Mouse (Mus musculus): ENCODE measurements around the gene Mycl.
A peak's percentile ranks its signal among the peaks of the same experiment; 100 is the strongest.

Mycl gene

DNA sequence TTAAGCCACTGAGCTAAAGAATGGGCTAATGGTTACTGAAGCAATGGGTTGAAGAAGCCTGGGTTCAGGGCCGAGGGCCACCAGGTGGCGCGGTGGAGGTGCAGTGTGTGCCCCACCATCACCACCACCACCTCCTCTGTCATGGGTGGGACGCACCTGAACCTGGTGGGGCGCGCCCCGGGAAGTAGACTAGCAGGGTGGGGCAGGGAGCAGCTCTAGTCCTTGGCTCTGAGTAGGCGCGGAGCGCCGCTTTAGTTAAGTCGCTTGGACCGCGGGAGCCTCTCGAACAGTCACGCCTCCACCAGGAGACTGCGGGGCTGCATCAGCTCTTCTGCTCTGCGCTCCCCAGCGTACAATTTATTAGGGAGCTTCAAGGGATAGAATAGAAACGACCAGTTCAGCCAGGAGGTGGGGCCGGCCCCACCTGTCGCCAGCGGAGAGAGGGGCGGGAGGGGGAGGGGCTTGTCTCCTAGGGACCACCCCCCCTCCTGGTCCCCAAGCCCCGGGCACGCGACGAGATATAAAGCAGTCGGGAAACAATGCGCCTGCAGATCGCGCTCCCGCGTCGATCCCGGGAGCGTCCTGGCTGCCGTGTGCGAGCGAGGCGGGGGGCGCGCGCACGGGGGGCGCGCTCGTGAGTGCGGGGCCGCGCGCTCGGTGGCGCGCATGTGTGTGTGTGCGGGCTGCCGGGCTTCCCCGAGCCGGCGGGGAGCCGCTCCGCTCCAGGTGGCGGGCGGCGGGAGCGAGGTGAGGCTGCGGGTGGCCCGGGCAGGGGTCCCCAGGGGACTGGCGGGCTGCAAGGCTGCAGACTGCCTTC lies at the start of gene Mycl:
Gene Mycl, plus strand, starts transcription at position 249 of the 817 bp plus-strand sequence.
- peak; percentile 80 for DNase-seq

GRCm38 (mm10) chr4:122947223-122947622 lies 48.2 kb upstream of the Mycl start:
- no peak for DNase-seq

- DNase-seq: no peak
Measured at GRCm38 (mm10) chr4:122949096-122949495, 46.4 kb upstream of the Mycl start.

GRCm38 (mm10) chr4:122954680-122955411 lies 40.6 kb upstream of the Mycl start:
- DNase-seq: no peak

DNA sequence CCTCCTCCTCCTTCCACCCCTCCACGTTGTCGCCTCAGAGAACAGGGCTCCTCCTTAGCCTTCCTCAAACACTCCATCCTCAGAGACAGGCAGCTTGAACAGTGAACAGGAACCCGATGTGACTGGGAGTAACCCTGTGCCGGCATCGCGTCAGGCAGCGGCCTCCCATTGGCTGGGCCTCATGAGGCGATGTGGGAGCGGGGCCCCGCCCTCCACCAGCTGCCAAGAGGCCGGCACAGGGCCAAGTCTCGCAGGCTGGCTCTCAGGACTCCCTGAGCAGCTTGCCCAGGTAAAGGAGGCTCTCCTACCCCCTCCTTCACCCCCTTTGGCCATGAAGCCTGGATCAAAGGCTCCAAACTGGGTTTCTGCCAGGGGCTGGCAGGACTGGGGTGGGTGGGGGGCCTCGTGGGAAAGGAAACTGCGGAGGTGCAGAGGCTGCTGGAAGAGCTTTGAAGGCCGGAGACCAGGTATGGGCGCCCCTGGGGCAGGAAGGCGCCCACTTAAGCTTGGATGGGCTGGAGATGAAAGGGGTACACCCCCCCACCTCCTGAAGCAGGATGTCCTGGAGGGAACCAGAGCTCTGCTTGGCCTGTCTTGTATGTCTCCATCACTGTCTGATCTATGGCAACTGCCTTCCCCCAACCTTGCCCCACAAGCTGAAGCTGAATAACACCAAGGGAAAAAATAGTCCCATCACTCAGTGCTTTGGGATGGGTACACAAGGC lies 39.9 kb upstream of the Mycl start:
- DNase-seq: peak; percentile 71

DNA sequence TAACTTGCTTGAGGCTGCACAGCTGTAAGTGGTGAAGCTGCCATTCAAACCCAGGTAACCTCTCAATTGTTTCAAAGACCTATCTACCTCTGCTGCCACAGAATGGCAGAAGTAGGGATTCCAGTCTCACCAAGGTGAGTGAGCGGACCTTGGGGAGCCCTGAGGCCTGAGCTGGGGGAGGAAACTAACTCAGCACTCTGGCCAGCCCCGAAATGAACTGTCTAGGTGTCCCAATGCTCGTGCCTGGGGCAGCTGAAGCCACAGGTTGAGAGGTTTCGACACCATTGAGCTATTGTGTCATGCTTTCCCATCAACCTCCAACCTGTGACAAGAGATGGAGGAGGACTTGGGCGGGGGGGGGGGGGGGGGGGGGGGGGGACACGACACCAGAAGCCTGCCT lies 39.2 kb upstream of the Mycl start:
- DNase-seq: no peak

DNA sequence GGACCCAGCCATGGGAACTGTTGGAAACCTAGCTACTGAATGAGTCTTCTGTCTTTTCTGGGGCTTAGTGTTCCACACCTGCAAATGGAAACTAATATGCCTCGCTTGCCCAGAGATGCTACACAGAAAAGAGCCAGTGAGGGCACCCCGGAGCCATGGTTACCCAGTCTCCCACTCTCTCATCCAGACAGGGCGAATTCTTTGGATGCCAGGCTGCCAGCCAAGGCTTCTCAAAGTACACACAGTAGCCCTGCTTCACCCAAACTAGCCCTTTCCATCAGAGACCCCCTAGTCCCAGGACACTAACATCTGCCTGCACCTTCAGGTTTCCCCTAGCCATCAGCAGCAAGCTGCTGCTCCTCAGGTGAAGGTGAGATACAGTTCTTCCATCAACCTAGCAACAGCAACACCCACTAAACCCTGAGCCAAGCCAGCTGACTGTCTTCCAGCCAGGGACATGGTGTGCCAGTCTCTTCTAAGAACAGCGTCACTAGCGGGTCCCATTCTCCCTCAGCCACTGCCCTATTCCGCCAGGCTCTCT lies 36.9 kb upstream of the Mycl start:
- DNase-seq: peak; percentile 26

DNA sequence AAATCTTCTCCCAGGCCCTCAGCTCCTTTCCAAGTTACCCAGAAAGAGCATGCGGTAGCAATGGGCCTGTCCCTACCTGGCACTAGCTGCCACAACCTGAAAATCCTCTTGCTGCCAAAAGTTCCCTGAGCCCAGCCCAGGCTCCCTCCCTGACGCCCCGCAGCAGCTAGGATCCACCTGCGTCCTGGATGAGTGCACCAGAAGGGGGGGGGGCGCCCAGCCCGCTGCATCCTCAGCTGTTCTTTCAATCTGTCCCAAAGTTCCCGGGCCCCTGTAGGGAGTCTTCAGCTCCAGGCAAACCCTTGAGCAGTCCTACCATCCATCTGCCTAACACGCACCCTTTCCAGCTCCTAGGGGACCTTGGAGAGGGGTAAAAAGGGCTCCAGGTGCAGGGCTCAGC lies 35.6 kb upstream of the Mycl start:
- no peak for DNase-seq

DNA sequence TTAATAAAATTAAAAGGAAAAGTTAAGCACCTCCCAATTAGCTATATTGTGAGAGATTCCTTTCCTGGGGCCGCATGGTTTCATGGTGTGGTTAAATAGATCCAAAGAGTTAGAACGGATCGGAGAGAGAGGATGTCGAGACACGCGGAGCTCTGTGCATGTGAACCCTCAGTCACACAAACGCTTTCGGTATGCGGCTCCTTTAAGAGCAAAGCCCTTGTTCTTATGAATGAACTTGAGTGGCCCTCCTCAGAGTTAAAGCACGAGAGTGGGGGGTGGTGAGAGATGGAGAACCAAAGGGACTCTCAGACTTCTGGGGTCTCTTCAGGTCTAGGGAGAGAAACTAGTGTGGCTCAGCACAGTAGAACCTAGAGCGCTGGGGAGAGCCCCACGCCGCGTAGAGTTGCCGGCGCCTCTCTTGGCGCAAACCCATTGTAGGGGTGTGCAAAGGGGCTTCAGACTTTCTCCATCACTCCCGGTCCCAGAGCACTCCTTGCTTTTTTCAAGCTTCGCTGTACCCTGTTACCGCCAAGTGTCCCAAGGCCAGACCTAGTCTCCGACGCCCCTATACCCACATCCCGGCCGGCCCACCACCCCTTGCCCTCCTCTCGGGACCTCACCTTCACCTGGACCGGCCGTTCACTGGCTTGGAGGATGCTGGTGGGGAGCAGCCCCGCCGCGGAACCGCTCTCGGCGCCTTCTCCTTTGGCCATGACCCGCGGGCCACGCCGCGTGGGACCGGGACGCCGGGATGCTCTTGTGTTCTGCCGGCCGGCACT lies 34.9 kb upstream of the Mycl start:
- peak; percentile 11 for DNase-seq

- no peak for DNase-seq
Measured at GRCm38 (mm10) chr4:122961100-122961567, 34.3 kb upstream of the Mycl start, which contains the start of gene Mfsd2a. Gene Mfsd2a (minus strand): TSS chr4:122961188.

DNA sequence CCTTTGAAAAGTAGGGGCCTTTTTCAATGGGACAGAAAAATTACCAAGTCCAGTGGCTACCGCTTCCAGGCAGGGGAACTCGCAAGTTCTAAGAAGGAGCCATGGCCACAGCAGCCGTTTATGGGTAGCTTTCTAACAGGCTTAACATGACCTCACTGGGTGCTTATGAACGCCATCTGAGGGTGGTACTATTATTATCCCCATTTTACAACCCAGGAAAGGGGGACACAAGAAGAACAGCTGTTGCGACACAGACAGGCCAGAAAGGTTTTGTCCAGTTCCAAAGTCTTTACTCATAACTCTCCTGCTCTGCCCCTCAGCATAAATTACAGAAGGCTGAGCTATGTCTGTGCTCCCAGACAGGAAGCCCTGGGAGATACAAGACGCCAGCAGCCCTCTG lies 33.9 kb upstream of the Mycl start:
- DNase-seq: no peak

- DNase-seq: no peak
Measured at GRCm38 (mm10) chr4:122962751-122963150, 32.7 kb upstream of the Mycl start.

- DNase-seq: no peak
Measured at GRCm38 (mm10) chr4:122968106-122968505, 27.3 kb upstream of the Mycl start.

DNA sequence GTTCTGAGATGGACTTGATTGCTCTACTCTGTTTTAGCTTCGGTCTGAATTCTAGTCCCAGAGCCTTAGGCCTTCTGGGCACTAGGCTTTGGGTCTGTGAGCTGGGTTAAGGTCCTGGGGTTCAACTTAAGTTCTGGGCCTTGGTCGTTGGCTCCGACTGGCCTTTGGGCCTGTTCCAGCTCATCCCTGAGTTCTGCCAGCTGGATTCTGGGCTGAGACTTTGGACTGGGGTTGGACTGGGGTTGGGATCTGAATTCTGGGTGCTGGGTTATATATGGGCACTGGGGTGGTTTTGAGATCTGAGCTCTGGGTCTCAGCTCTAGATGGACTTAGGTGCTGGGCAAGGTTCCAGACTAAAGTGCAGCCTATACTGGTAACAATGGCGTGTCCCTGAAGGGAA lies 24.3 kb upstream of the Mycl start:
- DNase-seq: no peak

GRCm38 (mm10) chr4:122971646-122972045 lies 23.8 kb upstream of the Mycl start:
- DNase-seq: no peak

GRCm38 (mm10) chr4:122972056-122972455 lies 23.4 kb upstream of the Mycl start:
- no peak for DNase-seq

DNA sequence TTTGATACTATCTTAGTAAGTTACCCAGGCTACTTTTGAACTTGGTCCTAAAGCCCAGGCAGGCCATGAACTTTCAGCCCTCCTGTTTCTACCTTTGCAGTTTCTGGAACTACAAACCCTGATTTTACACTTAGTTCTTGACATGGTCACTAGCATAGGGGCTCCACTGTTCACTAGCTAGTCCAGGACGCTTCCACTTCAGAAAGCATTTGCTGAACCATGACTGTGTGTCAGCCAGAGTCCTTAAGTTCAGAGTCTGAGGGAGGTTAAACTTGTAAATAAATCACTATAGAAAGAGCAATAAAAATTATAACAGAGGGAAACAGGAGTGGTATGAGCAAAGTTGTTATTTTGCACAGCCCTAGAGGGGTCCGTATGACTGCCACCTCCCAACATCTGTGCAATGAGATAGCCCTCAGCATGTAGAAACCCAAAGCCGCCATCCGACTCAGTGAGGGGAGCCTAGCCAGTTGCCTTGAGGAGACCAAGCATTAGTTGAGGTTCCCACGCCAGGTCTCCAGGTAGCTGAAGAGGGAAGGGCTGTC lies 20.4 kb upstream of the Mycl start:
- DNase-seq: no peak

DNA sequence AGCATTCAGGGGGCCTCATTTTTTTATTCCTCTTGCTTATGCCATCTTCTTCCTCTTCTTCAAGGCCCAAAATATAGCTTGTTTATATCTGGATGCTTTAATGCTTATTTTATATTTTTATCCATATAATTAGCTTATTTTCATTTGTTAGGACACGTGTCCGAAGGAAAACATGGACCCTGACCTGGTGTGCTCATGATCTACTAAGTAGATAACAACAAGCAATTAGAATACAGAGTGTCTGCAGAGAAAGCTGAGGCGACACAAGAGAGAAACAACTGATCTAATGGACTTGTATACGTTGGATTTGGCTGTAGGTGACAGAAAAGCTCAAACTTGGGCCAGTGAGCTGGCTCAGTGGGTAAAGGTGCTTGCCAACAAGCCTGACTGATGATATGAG lies 18.6 kb upstream of the Mycl start:
- no peak for DNase-seq

DNA sequence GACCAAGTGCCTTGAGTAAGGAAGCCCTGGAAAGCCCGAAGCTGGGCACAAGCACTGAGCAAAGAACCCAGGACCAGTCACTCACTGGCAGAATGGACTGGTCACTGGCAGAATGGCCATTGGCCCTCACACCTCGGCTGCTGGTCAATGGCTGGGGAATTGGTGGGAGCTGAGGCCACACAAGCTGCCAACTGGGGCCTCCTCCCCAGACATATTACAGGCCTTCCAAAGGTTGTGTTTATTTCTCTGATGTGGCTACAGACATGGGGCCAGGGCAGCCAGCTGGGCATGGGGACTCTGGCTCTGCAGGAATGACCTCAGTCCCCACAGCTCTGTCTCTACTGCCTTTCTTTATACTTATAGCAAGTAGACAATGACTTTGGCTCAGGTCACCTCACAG lies 16.6 kb upstream of the Mycl start:
- no peak for DNase-seq

DNA sequence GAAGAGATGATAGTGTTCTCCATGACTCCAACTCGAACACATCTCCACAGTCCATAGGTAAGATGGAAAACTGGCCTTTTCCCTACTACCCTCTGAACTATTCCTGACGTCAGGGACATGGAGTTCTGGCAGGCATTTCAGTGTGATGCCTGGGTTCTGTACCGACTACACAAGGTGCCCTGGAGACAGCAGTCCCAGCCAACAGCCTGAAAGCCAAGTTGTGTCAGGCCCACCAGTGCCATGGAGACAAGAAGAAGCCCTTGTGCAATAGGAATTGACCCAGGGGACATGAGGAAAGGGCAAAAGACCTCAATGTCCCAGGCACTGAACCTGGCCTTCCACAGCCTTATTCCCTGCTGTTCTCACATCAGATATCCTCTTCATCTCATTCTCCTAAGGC lies 15.6 kb upstream of the Mycl start:
- no peak for DNase-seq

DNA sequence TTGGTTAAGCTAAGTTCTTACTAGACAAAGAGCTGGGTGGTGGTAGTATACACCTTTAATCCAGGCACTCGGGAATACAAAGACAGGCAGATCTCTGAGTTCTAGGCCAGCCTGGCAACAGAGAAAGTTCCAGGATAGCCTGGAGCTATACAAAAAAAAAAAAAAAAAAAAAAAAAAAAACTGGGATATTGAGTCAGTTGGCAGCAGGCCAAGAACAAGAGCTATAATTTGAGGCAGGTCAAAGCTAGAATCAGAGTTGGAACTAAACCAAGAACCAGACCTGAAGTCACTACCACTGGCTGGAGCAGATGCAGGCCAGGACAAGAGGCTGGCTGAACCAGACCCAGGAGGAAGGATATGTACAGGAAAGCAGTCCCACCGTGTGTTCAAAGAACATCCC lies 14.8 kb upstream of the Mycl start:
- no peak for DNase-seq

DNA sequence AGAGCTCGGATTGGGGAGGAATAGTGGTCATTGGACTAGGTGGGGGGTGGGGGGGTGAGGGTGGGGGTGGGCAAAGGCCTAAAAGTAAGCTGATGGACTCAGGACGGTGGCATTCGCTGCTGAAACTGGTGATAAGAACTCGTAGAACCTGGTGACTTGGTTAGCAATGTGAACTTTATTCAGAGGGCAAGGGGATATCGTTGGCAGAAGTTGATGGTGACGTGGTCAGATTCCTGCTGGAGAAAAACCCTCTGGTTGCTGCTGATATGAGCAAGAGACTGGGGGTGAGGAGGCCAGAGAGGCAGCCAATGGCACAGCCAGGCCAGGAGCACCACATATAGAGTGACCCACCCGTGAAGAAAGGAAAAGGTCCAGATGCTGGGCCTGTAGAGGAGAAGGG lies 14.2 kb upstream of the Mycl start:
- DNase-seq: no peak

Measured in cerebellum, adult 9-11 months (tissue).